Mouse (Mus musculus) telencephalon, adult 2 months (tissue): ENCODE measurements around the gene Gm49380.

Experiments used
- DNase-seq: peaks from one replicate; pipeline ENCODE4 v3.0.0-alpha.2; 2011; ENCODE audit warnings: low read depth, low spot score

The Gm49380 gene

GRCm38 (mm10) chr9:44113105-44113789 is at the start of gene Gm49380, which contains the start of gene Rnf26:
Gene Gm49380, minus strand, starts transcription at chr9:44113500.
Gene Rnf26, minus strand, starts transcription at chr9:44113517.
- DNase-seq: peak; percentile 99

- DNase-seq: no peak
These were observed 46.6 kb upstream of the Gm49380 start for GRCm38 (mm10) chr9:44159886-44160285.

GRCm38 (mm10) chr9:44147290-44147689 is 34.0 kb upstream of the Gm49380 start:
- no peak for DNase-seq

- no peak for DNase-seq
These were observed 31.4 kb upstream of the Gm49380 start for GRCm38 (mm10) chr9:44144718-44145060.

- no peak for DNase-seq
These were observed 30.9 kb upstream of the Gm49380 start for GRCm38 (mm10) chr9:44144023-44144717.

- no peak for DNase-seq
These were observed 30.1 kb upstream of the Gm49380 start for GRCm38 (mm10) chr9:44143421-44143820.

GRCm38 (mm10) chr9:44141951-44142350 is 28.7 kb upstream of the Gm49380 start:
- no peak for DNase-seq

GRCm38 (mm10) chr9:44137846-44138245 is 24.5 kb upstream of the Gm49380 start:
- no peak for DNase-seq

GRCm38 (mm10) chr9:44135731-44136411 is 22.6 kb upstream of the Gm49380 start:
- no peak for DNase-seq

GRCm38 (mm10) chr9:44134851-44135730 is 21.8 kb upstream of the Gm49380 start:
- no peak for DNase-seq

GRCm38 (mm10) chr9:44134101-44134850 is 21.0 kb upstream of the Gm49380 start, which contains the start of gene Mcam:
Gene Mcam, plus strand, starts transcription at chr9:44134469.
- DNase-seq: no peak

GRCm38 (mm10) chr9:44133287-44133686 is 20.0 kb upstream of the Gm49380 start:
- no peak for DNase-seq

- DNase-seq: no peak
These were observed 18.9 kb upstream of the Gm49380 start for GRCm38 (mm10) chr9:44132200-44132599.

- DNase-seq: no peak
These were observed 17.9 kb upstream of the Gm49380 start for GRCm38 (mm10) chr9:44131276-44131590.

- DNase-seq: peak; percentile 51
These were observed 17.4 kb upstream of the Gm49380 start for GRCm38 (mm10) chr9:44130581-44131275.

GRCm38 (mm10) chr9:44130034-44130433 is 16.7 kb upstream of the Gm49380 start:
- DNase-seq: no peak

GRCm38 (mm10) chr9:44129633-44130032 is 16.3 kb upstream of the Gm49380 start:
- DNase-seq: no peak

- no peak for DNase-seq
These were observed 14.1 kb upstream of the Gm49380 start for GRCm38 (mm10) chr9:44127351-44127801.

GRCm38 (mm10) chr9:44126746-44127145 is 13.4 kb upstream of the Gm49380 start:
- DNase-seq: no peak
